Mouse (Mus musculus) C2C12 (cell line): ENCODE measurements around the gene Myo10.

Source experiments
- CEBPB ChIP-seq: IDR thresholded peaks from one replicate; pipeline ENCODE4 v1.6.1; 2011; ENCODE audit warnings: low read depth, mild to moderate bottlenecking, control low read depth, moderate library complexity
- CTCF ChIP-seq: IDR thresholded peaks from one replicate; pipeline ENCODE4 v1.5.1; 2011; ENCODE audit not compliant: control insufficient read depth, insufficient read depth, insufficient read length
- MYOG ChIP-seq: IDR thresholded peaks from one replicate; pipeline ENCODE4 v1.6.1; 2011; ENCODE audit not compliant: control insufficient read depth, insufficient read length; ENCODE audit errors: extremely low read depth

DNA sequence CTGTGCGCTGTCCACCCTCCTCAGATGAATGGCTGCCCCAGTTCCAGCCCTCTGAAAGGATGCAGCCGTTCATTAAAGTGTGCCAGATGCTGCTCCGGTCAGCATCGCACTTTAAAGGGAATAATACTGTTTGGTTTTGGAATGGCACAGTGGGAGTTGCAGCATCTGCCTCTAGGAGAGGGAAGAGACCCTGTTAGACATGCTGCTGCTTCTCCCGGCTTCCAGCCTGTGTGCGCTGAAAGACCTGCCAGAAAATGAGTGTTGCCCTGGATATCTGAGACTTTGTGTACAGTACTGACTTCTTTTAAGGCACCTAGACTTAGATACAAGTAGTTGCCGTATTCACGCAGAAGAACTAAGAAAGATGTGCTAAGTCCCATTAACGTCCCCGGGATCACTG is 135.7 kb downstream of the Myo10 start:
- no peak for TF ChIP-seq CTCF
- TF ChIP-seq CEBPB, result no peak
- TF ChIP-seq MYOG, result no peak
